Mouse (Mus musculus) left cerebral cortex, adult 2 months (tissue): ENCODE data around the gene Gnptab. TPM values are rescaled to one million over a fixed set of nuclear protein-coding genes. Genes with fewer than 3 reads are reported as not detected.

Experiments used
- DNase-seq, 2 experiments: peaks; one replicate each; pipeline ENCODE4 v3.0.0; 2021 to 2022; ENCODE audit warnings: low spot score in 2 of 2, mixed read lengths in 1 of 2; ENCODE audit errors: extremely low spot score in 1 of 2
- H3K27ac ChIP-seq: fragments of 200-600 bp; 2 replicates; pipeline ENCODE4 v1.8.1; 2022
- H3K4me3 ChIP-seq: fragments of 200-600 bp; 2 replicates; pipeline ENCODE4 v1.8.1; 2022
- CTCF ChIP-seq: fragments of 200-600 bp; IDR thresholded peaks from 2 replicates; pipeline ENCODE4 v1.8.1; 2022; ENCODE audit warnings: antibody characterized with exemption, mild to moderate bottlenecking, moderate library complexity
- intact Hi-C: fragments of 180-260 bp; cut with DNase I; formaldehyde crosslinking; loops from one replicate; pipeline ENCODE4 v1.15.1; 2025
- total RNA-seq, 2 experiments: library from RNA; stranded (reverse); gene quantifications; 2 replicates each; pipeline ENCODE4 v1.2.3; 2021

The Gnptab gene
- total RNA-seq, 2 experiments from 2014 or later = 66.9 to 73.3 TPM

DNA sequence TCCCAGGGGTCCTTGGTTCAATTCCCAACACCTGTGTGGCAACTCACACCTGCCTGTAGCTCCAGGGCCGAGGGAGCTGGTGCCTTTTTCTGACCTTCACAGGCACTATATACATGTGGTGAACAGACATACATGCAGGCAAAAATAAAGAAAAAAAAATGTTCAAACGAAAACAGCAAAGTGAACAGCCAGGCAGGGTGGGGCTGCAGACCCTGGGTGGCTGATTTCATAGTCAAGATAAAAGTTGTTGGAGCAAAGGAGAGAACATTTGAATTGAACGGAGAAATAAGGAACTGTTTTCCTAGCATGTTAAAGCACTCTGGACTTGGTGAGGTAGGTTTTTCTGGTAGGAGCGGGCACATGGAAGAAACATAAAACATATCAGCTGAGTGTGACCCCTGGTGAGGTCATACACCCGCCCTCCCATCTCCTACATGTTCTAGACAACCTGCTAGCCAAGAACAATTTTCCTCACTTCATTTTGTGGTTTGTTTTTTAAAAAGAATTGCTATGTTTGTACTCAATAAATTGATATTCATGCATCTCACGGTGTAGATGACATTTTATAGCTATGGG, 19.8 kb downstream of the Gnptab start:
- no peak for DNase-seq
- TF ChIP-seq CTCF = no peak
- H3K27ac ChIP-seq = no peak overlapping the region
- H3K4me3 ChIP-seq = no peak overlapping the region
- intact Hi-C loops = no loop called here

GRCm38 (mm10) chr10:88399271-88399670, 20.3 kb downstream of the Gnptab start:
- no peak for DNase-seq
- Histone ChIP-seq H3K27ac (no peak overlapping the region), H3K4me3 (no peak overlapping the region)
- intact Hi-C loops = no loop called here
- TF ChIP-seq CTCF = no peak

DNA sequence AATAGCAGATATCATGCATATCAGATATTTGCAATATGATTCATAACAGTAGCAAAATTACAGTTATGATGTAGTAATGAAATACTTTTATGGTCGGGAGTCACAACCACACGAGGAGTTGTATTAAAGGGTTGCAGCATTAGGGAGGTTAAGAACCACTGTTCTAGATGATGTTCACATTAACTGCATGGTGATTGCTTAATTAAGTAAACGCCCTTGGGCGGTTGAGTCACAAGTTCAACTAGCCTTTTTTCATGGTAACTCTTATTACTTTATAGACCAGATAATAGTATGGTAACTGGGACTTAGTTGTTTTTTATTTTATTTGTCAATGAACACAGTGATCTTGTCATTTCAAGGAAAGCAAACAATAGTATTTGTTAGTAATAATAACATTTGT, 24.1 kb downstream of the Gnptab start:
- Histone ChIP-seq H3K27ac (no peak overlapping the region), H3K4me3 (no peak overlapping the region)
- DNase-seq = no peak
- intact Hi-C loops = no loop called here
- no peak for TF ChIP-seq CTCF

GRCm38 (mm10) chr10:88404220-88404619, 25.3 kb downstream of the Gnptab start:
- intact Hi-C loops = no loop called here

GRCm38 (mm10) chr10:88405812-88406211, 26.9 kb downstream of the Gnptab start:
- H3K27ac ChIP-seq = no peak overlapping the region
- no peak for TF ChIP-seq CTCF
- H3K4me3 ChIP-seq = no peak overlapping the region
- DNase-seq = no peak
- intact Hi-C loops = no loop called here

More at GRCm38 (mm10) chr10:88404220-88404619, 25.3 kb downstream of the Gnptab start:
- H3K27ac ChIP-seq = no peak overlapping the region
- no peak for DNase-seq
- no peak for TF ChIP-seq CTCF
- H3K4me3 ChIP-seq = no peak overlapping the region

DNA sequence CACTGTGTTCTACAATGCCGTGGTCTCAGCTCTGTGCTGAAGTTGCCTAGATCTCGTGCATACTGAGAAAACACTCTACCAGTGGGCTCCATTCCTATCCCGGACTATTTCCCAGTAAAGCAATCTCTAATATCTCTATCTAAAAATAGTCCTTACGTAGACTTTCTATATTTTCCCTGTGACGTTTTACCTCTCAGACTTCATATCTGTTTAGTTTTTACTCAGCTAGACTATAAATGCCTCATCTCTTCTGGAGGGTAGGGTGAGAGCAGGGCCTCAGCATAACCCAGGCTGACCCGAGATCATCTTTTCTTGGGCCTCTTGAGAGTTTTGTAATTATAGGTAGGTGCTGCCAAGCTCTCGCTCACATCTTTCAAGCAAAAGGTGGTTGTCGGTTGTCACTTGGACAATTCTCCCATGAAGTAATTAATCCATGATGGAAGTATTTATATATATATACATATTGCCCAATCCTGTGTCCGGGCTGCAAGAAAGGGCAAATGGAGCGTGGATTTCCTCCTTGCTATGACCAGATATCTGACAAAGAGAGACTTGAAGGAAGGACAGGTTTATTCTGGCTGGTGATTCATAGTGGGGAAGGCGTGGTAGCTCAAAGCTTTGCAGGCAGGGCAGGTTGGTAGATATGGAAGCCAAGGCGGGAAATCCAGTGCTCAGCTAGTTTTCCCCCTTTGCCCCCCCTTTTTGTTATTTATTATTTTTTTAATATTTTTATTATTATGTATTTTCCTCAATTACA, 29.1 kb downstream of the Gnptab start:
- TF ChIP-seq CTCF = no peak
- Histone ChIP-seq H3K27ac (no peak overlapping the region), H3K4me3 (no peak overlapping the region)
- DNase-seq = no peak
- intact Hi-C loops = no loop called here

DNA sequence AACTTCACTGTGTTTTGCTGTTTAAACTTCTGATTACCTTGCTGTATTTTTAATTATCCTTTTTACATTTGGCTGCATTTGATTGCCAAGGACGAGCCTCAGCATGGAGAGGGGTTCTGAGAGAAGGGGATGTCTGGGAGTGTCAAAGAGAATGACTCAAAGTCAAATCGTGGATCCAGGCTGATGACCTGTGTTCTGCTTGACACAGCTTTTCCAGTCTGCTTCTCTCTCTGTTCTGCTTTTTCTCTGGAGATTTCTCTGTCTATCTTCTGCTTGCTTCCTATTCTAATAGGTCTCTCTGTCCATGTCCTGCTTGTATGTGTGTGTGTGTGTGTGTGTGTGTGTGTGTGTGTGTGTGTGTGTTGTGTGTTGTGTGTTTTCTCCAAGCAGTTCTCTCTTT, 30.8 kb downstream of the Gnptab start:
- no peak overlapping the region for H3K4me3 ChIP-seq
- no peak overlapping the region for H3K27ac ChIP-seq
- no peak for DNase-seq
- TF ChIP-seq CTCF = no peak
- intact Hi-C loops = no loop called here

DNA sequence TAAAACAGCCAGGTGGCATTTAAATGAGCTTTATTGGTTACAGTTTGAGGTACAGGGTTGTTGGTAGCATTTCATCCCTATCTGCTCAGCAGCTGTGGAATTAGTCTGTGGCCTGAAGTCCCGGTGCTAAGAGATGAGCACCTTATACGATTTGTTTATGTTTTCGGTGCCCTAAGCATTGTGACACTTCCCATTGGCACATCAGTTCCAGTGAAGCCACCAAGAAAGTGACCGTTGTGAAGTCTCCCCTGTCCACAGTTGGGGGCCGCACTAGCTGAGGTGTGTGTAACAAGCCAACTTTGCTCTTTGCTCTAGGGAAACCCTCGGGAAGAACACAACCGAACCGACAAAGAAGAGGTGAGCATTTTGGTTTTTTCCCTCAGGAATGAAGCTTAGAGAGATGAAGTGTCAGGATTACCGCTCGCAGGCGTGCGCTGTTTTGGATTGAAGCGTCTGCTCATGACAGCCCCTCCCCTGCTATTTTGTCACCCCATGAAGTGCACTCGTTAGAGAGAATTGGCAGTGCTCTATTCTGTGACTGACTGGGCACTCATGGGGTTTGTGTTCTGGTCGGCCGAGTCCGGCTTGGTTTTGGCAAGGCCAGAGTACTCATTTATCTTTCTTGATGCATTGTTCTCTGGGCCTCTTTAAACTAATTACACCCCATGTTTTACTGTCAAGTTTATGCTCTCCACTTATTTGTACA, 33.5 kb downstream of the Gnptab start:
- no peak for TF ChIP-seq CTCF
- Histone ChIP-seq H3K4me3 (no peak overlapping the region), H3K27ac (no peak overlapping the region)
- intact Hi-C loops = no loop called here
- DNase-seq = no peak

DNA sequence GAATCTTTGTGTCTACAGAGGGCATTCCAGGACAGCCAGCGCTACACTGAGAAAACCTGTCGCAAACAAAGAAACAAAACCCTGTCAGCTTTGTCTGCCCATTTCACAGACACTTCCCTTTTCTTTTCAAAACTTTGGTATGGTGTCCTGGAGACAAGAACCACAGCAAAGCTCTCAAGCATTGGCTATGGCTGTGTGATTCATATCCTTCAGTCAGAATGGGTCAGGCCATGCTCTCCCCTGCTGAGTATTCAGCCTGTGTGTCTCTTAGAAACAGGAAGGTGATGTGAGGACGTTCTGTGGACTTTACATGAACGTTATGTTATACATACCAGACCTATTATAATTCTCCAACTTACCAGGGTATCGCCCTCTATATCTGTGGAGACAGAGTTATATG, 38.8 kb downstream of the Gnptab start:
- no peak for TF ChIP-seq CTCF
- intact Hi-C loops = no loop called here
- no peak for DNase-seq
- Histone ChIP-seq H3K4me3 (no peak overlapping the region), H3K27ac (no peak overlapping the region)

- H3K4me3 ChIP-seq = no peak overlapping the region
- intact Hi-C loops = no loop called here
- no peak for DNase-seq
- no peak overlapping the region for H3K27ac ChIP-seq
- TF ChIP-seq CTCF = no peak
Measured at GRCm38 (mm10) chr10:88420141-88420541, 41.2 kb downstream of the Gnptab start.

DNA sequence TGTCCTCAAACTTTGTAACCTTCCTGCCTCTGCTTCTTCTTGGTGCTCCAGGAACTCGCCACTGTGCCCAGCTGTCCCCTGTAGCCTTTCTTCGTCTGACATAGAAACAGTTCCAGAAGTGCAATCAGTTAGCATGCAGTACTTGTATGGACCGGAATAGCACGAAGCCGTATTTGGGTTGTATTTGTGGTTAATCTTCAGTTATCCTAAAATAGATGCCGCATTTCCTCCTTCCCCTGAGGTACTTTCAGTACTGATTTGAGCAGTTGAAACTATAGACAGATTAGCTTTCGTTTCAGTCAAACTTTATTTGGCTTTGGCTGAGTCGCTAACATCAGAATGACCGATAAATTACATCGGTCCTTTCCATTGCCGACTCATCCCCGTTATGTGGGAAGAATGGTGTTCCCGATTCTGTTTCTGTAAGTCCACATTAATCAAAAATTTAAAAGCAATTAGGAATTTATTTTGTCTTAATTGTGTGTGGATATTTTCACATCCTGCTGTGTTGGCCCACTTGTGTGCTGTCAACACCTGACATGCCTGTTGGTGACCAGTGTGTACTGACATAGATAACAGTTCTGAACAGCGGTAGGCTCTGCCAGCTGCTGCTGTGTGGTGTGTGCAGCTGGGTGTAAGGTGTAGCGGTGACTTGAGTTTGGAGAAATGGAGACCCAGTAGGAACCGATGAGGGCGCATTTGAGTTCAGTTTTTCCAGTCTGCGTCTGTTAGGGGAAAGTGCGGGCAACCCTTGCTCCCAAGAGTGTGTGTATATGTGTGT, 41.9 kb downstream of the Gnptab start:
- Histone ChIP-seq H3K27ac (no peak overlapping the region), H3K4me3 (no peak overlapping the region)
- no peak for DNase-seq
- TF ChIP-seq CTCF = no peak
- intact Hi-C loops = no loop called here
